Mouse (Mus musculus) myocyte (in vitro differentiated cells): ENCODE results near the gene Nfil3.

Experiments
- CEBPB ChIP-seq: IDR thresholded peaks from 2 replicates; pipeline ENCODE4 v1.6.1; 2011; ENCODE audit warnings: mild to moderate bottlenecking, moderate library complexity; ENCODE audit not compliant: poor library complexity, insufficient read depth, severe bottlenecking
- E2F4 ChIP-seq: IDR thresholded peaks from one replicate; pipeline ENCODE4 v1.6.1; 2011; ENCODE audit warnings: mild to moderate bottlenecking, control low read depth, moderate library complexity; ENCODE audit not compliant: insufficient read depth
- MAX ChIP-seq: IDR thresholded peaks from one replicate; pipeline ENCODE4 v1.6.1; 2011; ENCODE audit warnings: low read depth, mild to moderate bottlenecking, control low read depth
- MYOD1 ChIP-seq, 3 experiments: IDR thresholded peaks; one replicate each; pipeline ENCODE4 v1.6.1; 2011; ENCODE audit warnings: control low read depth in 2 of 3, low read depth in 2 of 3, mild to moderate bottlenecking in 2 of 3, moderate library complexity in 1 of 3; ENCODE audit not compliant: insufficient read length in 2 of 3, control insufficient read depth in 1 of 3
- MYOG ChIP-seq, 3 experiments: IDR thresholded peaks; one replicate each; pipeline ENCODE4 v1.6.1; 2011; ENCODE audit warnings: control low read depth in 2 of 3, low read depth in 2 of 3, mild to moderate bottlenecking in 2 of 3; ENCODE audit not compliant: insufficient read length in 2 of 3, control insufficient read depth in 1 of 3, insufficient read depth in 1 of 3
- POLR2A ChIP-seq: IDR thresholded peaks from one replicate; pipeline ENCODE4 v1.6.1; 2011; ENCODE audit warnings: low read depth, mild to moderate bottlenecking, control low read depth, moderate library complexity; ENCODE audit not compliant: insufficient read length
- POLR2AphosphoS2 ChIP-seq: IDR thresholded peaks from one replicate; pipeline ENCODE4 v1.6.1; 2011; ENCODE audit warnings: low read depth, control low read depth; ENCODE audit not compliant: insufficient read length
- SRF ChIP-seq: IDR thresholded peaks from one replicate; pipeline ENCODE4 v1.6.1; 2011; ENCODE audit warnings: low read depth; ENCODE audit not compliant: control insufficient read depth, insufficient read length
- TCF12 ChIP-seq: IDR thresholded peaks from one replicate; pipeline ENCODE4 v1.6.1; 2011; ENCODE audit warnings: mild to moderate bottlenecking, control low read depth; ENCODE audit not compliant: poor library complexity, insufficient read depth, severe bottlenecking
- TCF3 ChIP-seq: IDR thresholded peaks from one replicate; pipeline ENCODE4 v1.6.1; 2011; ENCODE audit warnings: low read depth, control low read depth; ENCODE audit not compliant: insufficient read length
- USF1 ChIP-seq: IDR thresholded peaks from one replicate; pipeline ENCODE4 v1.6.1; 2011; ENCODE audit warnings: low read depth, mild to moderate bottlenecking, control low read depth, moderate library complexity

DNA sequence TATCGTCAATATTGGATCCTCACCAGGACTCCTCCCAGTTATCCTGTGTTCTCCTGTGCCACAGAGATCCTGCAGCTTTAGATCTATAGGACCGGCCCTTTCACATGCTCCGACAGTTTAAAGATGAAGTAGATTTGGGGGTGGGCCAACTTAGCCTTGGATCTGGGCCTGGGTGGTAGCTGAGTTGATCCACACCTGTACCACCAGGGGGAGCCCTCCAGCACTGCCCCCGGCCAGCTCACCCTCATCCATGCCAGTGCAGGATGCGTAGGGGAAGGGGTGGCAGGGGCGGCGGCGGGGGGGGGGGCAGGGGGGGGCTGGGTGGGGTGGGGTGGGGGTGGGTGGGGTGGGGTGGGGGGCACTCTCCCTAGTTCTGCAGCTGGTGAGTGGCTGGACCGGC is 38.7 kb upstream of the Nfil3 start:
- TF ChIP-seq E2F4 = no peak
- no peak for TF ChIP-seq CEBPB
- no peak for TF ChIP-seq USF1
- TF ChIP-seq TCF3 = no peak
- TF ChIP-seq POLR2A = no peak
- TF ChIP-seq MYOD1 (IDR thresholded peaks at IDR 0.05; ENCODE audit: control insufficient read depth in 1 of 3, insufficient read length in 2 of 3, low read depth in 2 of 3) = no peak
- TF ChIP-seq POLR2AphosphoS2 = no peak
- no peak for TF ChIP-seq MYOG (IDR thresholded peaks at IDR 0.05; ENCODE audit: control insufficient read depth in 1 of 3, insufficient read depth in 1 of 3, insufficient read length in 2 of 3, low read depth in 2 of 3)
- TF ChIP-seq SRF = no peak
- TF ChIP-seq TCF12 = no peak
- no peak for TF ChIP-seq MAX
